Mouse (Mus musculus): ENCODE data around the gene Mxra8. TPM values are rescaled to one million over a fixed set of nuclear protein-coding genes. Genes with fewer than 3 reads are reported as not detected.

The Mxra8 gene
- total RNA-seq, 2 experiments from 2014 or later = 14.1 to 16.0 TPM

- peak; percentile 83 to 85 for DNase-seq (ENCODE audit: low spot score in 2 of 2)
Measured at GRCm38 (mm10) chr4:155833836-155834235, 5.6 kb upstream of the Mxra8 start.

DNA sequence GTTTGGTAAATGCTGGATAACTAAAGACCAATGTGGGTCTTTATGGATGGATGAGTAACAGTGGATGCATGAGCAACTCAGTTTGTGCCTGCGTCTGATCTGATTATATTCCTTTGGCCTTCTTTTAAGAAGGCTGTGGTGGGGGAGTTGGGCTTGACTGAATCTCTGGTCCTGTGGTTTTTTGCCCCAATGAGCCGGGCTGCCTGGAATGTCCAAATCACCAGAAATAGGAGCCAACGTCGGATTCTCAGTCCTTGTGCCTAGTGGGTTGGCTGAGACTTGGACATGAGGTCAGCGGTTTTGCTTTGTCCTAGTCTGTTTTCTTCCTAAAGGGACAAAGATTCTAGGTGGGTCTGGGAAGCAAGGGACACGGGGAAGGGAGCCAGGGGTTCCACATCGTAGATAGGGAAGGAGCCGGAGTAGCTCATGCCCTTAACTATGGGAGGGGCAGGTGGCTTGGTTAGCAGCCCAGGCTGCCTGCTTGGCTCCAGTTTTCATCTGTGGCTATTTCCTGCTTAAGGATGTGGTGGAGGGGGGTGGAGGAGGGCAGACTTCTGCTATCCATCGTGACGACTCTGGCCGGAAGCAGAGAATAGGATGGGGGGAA is 2.0 kb upstream of the Mxra8 start:
- no peak for DNase-seq (ENCODE audit: low spot score in 2 of 2)

GRCm38 (mm10) chr4:155838187-155839153 is 1.0 kb upstream of the Mxra8 start:
- DNase-seq (ENCODE audit: low spot score in 2 of 2) = no peak

DNA sequence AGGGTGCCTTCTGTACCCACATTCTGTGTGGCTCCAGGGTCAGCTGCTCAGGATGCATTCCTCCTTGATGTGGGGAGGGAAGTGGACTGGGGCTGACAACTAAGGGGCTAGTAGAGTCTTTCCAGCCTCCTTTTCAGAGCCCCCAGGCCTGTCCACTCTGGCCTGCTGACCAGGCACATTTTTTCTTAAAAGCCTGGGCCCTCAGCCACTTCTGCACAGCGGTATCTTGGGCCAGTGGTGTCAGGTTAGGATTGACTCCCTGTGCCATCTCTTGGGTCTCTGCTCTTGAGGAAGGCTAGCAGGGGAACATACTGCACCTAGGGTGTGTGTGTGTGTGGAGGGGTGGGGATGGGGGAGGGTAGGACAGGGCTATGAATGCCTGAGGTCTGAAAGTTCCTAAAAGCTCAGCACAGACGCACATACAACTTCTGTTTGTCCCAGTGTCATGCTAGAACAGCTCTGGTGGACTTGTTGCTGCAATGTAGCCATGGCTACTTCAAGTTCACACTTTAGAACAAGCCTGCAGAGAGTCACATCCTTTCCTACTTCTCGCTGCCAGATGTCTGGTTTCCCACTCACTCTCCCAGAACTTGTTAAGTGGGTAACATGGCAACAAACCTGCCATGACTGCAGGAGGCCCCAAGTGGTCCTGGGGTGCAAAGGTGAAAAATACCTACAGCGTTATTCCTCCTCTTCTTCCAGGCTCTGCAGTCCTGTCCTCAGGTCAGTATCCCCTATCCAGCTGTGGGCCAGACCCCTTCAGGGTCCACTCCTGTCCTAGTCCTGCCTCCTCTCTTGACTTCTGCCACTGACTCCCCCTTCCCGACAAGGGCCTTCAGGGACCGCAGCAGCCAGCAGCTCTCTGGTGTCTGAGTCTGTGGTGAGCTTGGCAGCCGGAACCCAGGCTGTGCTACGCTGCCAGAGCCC is 859 bp downstream of the Mxra8 start:
- DNase-seq (ENCODE audit: low spot score in 2 of 2) = no peak

DNA sequence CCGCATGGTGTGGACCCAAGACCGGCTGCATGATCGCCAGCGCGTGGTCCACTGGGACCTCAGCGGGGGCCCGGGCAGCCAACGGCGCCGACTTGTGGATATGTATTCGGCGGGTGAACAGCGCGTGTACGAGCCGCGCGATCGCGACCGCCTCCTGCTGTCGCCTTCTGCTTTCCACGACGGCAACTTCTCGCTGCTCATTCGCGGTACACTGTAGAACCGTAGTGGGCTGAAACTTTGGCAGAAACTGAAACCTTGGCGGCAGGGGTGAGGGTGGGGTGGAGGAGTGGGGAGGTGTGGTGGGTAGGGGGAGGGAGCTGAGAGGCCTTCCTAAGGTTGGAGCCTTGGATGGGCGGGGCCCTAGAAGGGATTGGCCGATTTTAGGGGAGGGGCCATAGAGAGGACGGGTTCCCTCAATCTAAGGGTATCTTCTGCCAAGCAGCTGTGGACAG is 1.5 kb downstream of the Mxra8 start:
- DNase-seq (ENCODE audit: low spot score in 2 of 2) = peak; percentile 48 to 53

DNA sequence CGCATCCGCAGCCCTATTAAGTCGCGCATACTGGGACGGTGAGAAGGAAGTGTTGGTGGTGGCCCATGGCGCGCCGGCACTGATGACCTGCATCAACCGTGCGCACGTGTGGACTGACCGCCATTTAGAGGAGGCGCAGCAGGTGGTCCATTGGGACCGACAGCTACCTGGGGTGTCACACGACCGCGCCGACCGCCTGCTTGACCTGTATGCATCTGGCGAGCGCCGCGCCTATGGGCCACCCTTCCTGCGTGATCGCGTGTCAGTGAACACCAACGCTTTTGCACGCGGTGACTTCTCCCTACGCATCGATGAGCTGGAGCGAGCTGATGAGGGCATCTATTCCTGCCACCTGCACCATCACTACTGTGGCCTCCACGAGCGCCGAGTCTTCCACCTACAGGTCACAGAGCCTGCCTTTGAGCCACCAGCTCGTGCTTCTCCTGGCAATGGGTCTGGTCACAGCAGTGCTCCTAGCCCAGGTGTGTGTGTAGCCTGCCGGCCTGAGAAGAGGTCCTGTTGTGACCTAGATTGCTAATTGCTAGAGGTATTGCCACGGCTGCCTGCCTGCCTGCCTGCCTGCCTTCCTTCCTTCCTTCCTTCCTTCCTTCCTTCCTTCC is 2.3 kb downstream of the Mxra8 start:
- no peak for DNase-seq (ENCODE audit: low spot score in 2 of 2)

DNA sequence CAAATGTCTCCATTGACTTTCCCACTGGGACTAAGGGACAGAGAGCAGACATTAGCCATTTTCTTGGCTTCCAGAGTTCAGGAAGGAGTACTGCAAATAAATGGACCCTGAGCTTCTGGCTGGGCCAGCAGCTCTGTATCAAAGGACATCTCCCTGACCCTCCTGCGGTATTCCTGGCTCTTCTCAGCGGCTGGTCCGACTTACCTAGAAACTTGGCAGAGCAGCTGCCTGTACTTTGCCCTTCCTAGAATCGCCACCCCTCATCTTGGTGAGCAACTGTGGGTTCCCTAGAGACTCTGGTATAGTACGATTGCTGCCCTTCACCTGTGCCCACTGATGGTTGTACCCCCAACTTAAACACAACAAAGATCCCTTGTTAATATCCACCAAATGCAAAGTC is 3.8 kb downstream of the Mxra8 start:
- DNase-seq (ENCODE audit: low spot score in 2 of 2) = no peak

GRCm38 (mm10) chr4:155846871-155847578 is 7.5 kb downstream of the Mxra8 start, which contains the start of gene Dvl1:
TSS of gene Dvl1 (plus strand) at chr4:155847402.
- DNase-seq (ENCODE audit: low spot score in 2 of 2) = peak; percentile 97 to 99

DNA sequence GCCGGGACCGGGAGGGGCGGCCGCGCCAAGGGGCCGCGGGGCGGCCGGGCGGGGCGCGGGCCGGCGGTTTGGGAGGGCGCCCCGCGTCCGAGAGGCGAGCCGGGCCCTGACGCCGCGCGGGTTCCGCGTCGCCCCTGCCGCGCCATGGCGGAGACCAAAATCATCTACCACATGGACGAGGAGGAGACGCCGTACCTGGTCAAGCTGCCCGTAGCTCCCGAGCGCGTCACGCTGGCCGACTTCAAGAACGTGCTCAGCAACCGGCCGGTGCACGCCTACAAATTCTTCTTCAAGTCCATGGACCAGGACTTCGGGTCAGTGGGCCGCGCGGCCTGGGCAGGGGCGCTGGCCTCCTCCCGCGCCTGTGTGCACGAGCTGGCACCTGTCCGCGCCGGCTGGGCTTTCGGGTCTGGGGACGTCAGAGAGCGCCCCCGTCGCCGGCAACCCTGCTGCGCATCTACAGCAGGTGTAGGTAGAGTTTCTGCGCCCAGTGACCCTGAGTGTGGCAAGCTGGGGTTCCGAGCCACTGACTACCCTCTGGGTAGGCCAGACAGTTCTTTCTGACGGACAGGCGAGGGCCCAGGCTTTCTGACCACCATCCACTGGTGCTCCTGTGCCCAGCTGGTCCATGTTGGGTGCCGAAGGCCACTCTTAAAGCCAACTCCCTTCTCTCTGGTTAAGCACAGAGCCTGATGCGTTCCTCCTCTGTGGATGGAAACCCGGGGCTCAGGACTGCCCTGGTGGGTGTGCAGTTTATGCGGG is 8.3 kb downstream of the Mxra8 start:
- DNase-seq (ENCODE audit: low spot score in 2 of 2) = peak in 1 of 2 experiments; percentile 36

GRCm38 (mm10) chr4:155848434-155849095 is 9.1 kb downstream of the Mxra8 start:
- no peak for DNase-seq (ENCODE audit: low spot score in 2 of 2)

- no peak for DNase-seq (ENCODE audit: low spot score in 2 of 2)
Measured at GRCm38 (mm10) chr4:155849391-155849790, 9.9 kb downstream of the Mxra8 start.

- DNase-seq (ENCODE audit: low spot score in 2 of 2) = no peak
Measured at GRCm38 (mm10) chr4:155849792-155850451, 10.4 kb downstream of the Mxra8 start.

- no peak for DNase-seq (ENCODE audit: low spot score in 2 of 2)
Measured at GRCm38 (mm10) chr4:155851368-155851767, 11.9 kb downstream of the Mxra8 start.

DNA sequence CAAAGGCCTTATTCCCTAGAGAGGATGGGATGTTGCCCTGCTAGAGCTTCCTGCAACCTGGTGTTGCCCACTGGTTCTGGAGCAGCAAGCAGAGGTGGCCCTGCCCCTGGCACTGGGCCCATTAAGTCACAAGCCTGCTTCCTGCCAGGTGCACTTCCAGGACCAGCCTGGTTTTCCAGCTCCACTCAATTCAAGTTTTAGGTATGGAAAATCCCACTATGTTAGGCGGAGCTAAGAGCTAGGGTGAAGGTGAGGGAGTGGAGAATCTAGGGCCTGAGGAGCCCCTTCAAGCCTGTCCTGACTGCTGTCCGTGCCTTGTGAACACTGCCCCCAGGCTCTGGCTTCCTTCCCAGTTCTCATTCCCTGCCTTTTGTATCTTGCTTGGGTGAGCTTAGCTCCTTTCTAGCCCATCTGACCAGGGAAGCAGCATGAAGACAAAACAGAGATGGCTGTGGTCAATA is 12.5 kb downstream of the Mxra8 start:
- DNase-seq (ENCODE audit: low spot score in 2 of 2) = no peak

DNA sequence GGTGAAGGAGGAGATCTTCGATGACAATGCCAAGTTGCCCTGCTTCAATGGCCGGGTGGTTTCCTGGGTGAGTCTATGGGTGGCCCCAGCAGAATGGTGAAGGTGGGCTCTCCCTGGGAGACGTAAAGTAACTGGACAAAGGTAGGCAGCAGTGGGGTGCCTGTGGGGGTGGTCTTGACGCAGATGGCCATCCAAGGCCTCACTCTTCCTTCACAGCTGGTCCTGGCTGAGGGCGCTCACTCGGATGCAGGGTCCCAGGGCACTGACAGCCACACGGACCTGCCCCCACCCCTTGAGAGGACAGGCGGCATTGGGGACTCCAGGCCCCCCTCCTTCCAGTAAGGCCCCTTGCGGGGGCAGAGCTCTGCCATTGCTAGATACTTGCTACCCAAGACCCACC is 13.9 kb downstream of the Mxra8 start:
- no peak for DNase-seq (ENCODE audit: low spot score in 2 of 2)

DNA sequence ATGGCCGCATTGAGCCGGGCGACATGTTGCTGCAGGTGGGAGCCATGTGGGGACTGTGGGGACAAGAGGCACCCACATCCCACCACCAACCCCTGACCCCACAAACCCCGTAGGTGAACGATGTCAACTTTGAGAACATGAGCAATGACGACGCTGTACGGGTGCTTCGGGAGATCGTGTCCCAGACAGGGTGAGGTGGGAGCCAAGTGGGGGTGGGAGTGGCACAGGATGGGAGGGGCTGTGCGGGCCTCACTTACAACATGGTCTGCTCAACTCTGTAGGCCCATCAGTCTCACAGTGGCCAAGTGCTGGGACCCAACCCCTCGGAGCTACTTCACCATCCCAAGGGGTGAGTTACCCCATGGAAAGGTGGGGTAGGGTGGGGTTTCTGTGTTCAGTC is 15.5 kb downstream of the Mxra8 start:
- DNase-seq (ENCODE audit: low spot score in 2 of 2) = no peak

DNA sequence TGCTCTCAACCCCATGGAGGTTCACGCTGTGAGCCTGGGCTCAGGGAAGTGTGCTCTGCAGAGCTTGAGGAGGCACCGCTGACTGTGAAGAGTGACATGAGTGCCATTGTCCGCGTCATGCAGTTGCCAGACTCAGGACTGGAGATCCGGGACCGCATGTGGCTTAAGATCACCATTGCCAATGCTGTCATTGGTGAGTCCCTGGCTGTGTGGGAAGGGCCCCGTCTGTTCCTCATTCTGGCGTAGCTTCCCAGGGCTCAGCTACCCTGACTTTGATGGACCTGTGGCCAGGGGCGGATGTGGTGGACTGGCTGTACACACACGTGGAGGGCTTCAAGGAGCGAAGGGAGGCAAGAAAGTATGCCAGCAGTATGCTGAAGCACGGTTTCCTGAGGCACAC is 16.6 kb downstream of the Mxra8 start:
- no peak for DNase-seq (ENCODE audit: low spot score in 2 of 2)

DNA sequence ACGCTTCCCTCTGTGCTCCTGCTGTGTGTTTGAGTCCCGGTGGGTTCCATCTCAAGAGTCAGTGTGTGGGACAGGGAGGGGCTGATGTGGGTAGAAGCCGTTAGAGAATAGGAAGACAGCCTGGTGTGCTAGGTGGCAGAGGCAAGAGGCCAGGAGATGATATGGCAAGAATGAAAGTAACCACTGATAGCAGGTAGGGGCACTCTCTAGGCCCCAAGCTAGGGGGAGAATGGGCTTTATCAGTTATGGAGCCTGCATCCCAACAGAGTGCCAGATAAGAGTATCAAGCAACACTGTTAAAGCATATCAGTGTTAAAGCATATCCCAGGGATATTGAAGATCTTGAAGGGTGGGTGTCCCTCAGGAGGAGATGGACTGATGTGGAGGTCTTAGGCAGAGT is 17.4 kb downstream of the Mxra8 start:
- DNase-seq (ENCODE audit: low spot score in 2 of 2) = no peak
